Mouse (Mus musculus): ENCODE results near the gene Npcd. TPM values are rescaled to one million over a fixed set of nuclear protein-coding genes. Genes with fewer than 3 reads are reported as not detected.
"Not testable (repeated sequence)": the region's sequence is repeated elsewhere in the genome, so short reads cannot be mapped to it uniquely, and the experiment has no call there.

Gene Npcd
- total RNA-seq, 2 experiments from 2014 or later, result not detected

DNA sequence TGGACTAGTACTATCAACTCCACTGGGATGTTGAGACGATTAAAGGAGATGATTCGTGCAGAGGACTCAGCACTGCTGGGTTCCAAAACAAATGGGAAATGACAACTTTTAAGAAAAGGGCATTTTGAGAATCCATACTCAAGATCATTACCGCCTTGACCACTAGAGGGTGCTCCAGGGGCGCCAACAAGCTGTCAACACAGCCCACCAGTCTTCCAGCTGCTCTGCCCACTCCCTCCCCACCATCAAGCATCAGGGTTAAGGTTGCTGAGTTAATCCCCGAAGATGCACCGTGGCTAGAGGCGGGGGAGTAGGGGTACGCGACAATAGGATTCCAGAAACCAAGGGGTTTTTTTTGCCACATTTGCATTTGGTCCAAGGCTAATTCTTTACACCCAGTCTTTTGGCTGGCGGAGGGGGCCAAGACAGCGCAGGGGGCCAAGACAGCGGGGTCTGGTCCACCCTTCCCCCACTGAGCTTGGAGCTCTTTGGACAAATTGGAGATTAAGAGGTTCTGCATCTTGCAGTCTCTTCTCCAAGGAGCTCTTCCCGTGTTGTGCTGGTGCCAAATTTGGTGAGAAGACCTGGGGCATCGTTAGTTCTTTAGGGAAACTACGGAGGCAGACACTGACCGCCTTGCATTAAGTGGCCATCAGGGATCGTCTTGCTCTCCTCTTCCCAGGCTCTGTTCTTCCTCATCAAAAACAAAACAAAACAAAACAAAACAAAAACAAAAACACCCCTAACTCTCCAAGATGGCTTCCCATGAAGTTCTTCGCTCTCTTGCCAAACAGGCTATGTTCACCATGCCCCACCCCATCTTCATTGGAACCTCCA lies 1.8 kb downstream of the Npcd start:
- peak; percentile 68 for ATAC-seq (replicated peaks; ENCODE audit: low FRiP score, poor library complexity, severe bottlenecking)

DNA sequence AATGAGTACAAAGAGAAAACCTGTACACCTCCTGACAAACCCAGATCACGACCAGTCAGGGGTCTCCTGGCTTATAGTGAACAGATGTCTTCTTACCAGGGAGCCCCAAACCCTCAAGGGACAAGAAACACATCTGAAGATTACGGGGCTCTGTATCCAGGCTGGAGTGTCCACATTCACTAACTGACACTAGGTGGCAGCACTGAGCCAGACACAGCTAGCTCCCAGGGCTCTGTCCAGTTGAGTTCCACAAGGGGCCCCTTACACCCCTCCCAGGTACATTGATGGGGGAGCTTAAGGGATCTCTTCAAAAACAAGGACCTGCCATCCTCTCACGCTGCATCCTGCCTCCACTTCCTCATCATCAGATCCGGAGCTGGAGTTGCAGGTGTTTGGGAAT lies 3.6 kb downstream of the Npcd start:
- ATAC-seq (replicated peaks; ENCODE audit: low FRiP score, poor library complexity, severe bottlenecking), result peak; percentile 61

DNA sequence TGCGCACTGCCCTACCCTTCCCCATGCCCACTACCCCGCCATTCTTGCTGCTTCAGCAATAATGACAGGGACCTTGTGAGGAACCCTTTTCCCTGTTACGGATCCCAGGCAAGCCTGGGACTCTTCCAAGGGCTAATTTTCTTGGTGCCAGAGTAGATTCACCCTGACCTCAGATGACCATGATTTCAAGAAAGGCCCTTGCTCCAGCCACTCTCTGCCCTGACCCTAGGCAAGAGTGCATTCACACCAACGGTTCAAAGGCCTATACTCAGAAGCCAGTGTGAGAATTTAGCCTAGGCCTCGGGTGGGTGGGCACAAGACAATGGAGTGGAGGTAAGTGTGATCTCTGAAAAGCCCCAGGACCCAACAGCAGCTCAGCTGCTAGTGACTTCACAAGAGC lies 4.6 kb downstream of the Npcd start:
- no peak for ATAC-seq (replicated peaks; ENCODE audit: low FRiP score, poor library complexity, severe bottlenecking)

DNA sequence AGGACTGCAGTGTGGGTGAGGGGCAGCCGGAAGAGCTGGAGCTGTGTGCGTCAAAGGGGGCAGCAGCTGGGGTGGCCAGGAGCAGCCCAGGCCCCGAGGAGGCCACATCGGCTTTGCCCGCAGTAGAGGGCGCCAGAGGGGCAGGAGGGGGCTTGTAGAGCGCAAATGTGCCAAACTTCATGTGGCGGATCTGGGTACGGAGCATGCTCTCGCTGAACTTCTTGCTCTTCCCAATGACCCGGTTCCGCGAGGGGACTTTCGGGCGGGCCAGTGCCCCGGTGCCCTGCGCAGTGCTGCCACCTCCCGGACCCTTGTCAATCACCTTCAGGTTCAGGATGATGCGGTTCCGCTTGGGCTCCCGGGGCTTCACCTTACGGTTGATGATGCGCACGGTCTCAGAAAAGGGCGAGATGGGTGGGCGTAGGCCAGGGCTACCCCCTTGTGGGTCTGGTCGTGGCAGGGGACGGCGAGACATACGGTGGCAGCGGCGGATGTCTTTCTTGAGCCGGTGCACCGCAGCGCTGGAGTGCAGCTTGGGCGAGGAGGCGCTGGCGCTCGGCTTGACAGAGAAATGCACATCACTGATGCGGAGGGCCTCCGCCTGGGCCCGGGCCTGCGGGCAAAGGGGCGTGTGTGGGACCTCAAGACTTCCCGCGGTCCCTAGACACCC lies 5.5 kb downstream of the Npcd start:
- no peak for ATAC-seq (replicated peaks; ENCODE audit: low FRiP score, poor library complexity, severe bottlenecking)

DNA sequence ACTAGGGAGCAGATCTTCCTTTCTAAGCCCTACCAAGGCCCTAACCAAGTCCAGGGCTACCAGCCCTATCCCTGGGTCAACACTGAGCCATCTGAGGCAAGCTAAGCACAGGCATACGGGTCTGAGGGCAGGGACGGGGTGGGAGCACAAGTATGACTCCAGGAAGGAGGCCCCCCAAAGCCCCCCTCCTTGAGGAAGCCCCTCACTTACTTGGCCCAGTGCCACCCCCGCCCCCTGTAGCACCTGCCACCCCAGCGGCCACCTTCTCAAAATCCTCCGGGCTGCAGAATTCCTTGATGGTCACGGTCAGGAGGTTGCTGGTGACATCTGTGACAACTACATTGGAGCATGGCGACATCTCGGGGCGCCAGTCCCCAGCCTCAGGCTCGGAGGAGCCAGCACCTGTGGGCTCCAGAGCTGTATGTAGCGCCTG lies 6.2 kb downstream of the Npcd start:
- no peak for ATAC-seq (replicated peaks; ENCODE audit: low FRiP score, poor library complexity, severe bottlenecking)

DNA sequence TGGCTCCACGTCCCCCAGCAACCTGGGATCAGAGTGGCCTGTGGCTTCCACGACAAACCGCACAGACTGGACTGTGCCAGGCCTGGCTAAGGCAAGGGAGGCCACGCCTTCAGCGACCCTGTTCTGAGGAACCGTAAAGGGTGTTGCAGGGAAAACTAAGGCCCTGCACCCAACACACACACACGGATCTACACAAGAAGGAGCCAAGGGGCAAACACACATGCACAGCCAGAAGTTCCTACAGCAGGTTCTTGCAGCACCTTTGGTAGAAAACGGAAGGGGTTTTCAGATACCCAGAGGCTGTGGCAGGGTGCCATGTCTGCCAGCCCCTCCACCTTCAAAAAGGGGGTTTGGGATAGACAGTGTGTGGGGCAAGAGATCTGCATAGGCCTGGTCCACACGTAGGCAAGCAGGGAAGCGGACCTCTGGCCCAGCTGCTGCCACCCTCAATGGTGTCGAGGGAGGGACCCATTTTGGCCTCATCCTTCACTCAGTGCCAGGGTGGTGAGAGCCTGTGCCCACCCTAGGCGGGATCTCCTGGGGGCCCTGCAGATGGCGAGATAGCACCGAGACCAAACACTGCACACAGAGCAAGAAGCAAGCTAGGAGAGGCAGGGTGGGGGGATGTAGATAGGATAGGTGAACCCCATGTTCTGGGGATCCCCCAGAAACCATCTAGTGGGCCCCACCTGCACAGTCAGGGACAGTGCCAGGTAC lies 6.8 kb downstream of the Npcd start:
- ATAC-seq (replicated peaks; ENCODE audit: low FRiP score, poor library complexity, severe bottlenecking), result no peak

DNA sequence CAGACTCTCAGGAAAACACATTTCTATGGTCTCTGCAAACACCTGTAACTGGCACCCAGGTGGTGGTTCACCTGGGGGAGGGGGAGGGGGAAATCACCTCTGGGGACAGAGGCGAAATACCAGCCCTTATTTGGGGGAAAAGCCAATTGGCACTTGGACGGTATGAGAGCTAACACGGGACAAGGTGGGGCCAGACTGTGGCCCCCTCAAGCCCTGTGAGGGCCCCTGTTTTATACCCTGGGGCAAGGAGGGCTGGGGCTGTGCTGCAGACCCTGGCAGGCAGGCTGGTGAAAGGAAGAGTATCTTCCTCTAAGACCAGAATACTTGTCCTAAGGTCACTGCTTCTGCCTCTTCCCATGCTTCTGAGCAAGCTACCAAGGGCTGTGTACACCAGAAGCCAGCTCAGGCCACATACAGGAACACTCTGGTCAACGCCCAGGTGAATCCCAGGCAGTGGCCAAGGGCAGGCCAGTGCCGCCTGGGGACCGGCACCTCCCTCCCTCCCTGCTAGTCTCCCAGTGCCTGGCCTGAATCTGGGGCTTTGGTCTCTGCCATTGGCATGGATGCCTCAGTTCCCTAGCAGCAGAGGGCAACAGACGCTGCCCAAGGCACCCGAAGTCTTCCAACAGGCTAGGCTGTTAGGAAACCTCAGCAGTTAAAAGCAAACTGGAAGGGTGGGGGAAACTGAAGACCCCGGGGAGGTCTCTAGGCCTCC lies 7.7 kb downstream of the Npcd start:
- ATAC-seq (replicated peaks; ENCODE audit: low FRiP score, poor library complexity, severe bottlenecking), result no peak

DNA sequence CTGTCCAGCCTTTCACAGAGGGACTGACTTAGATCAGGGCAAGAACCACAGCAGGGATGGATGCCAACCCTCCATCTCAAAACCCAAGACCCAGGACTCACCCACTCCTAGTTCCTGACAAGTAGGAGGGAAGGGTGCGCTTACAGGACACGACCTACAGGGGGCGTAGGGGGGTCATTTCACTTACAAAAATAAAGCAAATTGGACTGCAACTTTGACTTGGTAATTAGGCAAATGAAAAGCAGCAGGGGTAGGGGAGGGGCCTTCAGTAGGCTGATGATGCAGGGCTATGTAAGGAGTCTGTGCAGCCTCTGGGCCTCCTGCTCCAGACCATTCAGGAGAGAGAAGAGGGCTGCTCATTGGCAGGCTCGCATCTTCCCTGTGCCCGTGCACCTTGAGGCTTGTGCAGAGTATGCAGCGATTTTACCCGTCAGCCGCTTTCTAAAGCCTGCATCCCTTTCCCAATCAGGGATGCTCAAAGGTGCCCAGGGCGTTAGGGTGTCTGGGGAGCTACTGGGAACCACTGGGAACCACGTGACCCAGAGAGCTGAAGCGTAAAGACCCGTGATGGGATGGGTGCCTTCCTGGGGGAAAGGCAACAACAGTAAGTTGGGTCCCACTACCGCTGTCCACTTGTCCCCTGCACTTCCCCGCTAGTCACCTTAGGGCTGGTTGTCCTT lies 8.8 kb downstream of the Npcd start:
- no peak for ATAC-seq (replicated peaks; ENCODE audit: low FRiP score, poor library complexity, severe bottlenecking)

DNA sequence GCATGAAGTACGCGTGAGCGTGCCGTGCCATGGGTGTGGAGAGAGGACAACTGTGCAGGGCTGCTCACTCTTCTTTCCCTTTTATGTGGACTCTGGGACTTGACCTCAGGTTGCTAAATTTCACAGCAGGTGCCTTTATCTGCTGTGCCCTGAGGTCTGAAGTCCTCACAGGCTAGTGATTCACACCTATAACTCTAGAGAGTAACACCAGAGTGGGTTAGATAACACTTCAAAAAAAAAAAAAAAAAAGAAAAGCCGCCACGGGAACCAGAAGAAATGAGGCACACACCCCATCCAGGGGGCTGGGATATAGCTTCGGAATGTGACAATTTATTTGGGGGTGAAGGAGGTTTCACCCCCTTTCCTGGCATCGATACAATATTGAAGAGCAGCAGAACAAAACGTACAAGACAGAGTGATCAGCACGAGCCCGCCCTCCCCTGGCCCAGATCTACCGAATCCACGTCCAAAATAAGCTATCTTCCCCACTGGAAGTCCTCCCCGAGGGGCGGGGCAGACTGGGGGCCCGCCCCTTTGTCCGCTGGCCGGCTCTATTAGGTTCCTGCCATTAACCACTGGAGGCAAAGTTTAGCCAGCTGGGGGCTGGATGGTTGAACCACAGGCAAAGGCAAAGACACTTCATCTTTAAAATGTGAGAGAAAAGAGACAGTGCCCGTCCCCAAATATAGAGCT lies 10.3 kb downstream of the Npcd start:
- peak; percentile 69 for ATAC-seq (replicated peaks; ENCODE audit: low FRiP score, poor library complexity, severe bottlenecking)

DNA sequence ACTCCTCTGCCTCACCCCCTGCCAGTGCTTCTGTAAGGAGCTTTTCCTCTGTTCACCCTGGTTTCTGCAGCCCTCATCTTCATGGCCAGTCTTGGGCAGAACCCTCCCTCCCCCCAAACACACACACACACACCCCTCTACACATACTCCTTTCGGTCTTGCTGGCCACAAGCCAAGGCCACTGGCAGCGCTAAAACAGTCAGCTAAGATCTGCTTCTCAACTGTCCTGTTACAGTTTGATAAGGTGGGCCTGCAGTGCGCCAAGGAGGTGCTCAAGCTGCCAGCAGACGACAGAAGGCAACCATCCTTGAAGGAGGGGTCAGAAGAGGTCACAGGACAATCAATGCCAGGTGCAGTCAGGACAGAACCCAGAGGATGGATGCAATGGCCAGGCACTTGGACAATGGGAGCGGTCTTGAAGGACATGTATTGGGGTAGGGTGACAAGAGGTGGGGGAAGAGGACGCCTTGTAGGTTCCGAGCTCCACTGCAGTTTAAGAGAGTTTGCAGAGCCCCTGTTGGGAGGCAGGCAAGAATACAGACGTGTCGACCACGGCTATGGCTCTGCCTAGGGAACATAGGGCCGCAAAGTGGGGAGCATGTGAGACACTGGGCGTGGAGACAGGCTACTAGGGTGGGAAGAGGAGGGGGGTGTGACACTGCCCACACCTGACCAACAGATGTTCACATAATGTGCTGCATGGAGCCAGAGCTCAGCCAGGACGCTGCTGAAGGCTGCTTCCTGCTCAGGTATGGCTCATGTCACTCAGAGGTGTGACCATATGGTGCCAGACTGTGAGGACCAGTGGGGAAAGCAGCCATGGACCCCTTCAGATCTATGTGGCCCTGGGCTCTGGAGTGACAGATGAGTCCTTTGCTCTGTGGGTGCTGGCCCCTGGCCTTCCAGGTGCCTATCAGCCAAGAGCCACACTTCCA lies 11.5 kb downstream of the Npcd start:
- ATAC-seq (replicated peaks; ENCODE audit: low FRiP score, poor library complexity, severe bottlenecking), result peak; percentile 82

DNA sequence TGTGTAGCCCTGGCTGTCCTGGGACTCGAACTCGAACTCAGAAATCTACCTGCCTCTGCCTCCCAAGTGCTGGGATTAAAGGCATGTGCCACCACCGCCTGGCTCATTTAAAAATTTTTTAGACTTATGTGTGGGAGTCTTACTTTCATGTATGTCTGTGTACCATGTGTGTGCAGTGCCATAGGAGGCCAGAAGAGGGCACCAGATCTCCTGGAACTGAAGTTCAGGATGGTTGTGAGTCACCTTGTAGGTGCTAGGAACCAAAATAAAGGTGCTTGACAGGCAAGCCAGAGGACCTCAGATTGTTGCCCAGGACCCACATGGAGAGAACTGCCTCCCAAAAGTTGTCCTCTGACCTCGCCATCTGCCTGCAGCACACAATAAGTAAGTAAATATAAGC lies 15.7 kb downstream of the Npcd start:
- ATAC-seq (replicated peaks; ENCODE audit: low FRiP score, poor library complexity, severe bottlenecking), result no peak

DNA sequence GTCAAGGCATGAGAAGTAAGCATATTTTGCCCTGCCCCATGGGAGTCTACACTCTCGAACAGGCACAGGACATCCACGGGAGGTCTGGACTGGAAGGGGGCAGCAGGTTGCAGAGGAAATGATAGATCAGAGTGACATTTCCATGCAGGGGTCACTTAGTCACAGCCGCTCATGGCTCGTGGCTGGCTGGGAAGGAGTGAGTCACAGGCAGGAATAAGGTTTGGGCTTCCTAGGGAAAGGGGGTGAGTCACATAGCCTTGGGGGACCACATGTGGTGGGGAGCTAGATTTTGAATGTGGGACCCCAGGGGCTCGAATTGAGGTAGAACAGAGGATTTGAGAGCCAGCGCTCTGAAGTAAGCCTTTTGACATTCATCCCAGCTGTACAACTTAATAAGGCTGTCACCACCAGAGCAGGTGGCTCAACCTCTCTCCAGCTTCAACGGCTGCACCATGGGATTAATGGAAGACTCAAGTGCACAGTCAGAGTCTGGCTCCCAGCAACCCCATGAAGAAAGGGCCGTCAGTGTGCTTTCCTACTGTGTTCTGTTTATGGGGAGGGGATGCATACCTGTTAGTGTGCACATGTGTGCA lies 20.3 kb downstream of the Npcd start:
- ATAC-seq (replicated peaks; ENCODE audit: low FRiP score, poor library complexity, severe bottlenecking), result no peak

DNA sequence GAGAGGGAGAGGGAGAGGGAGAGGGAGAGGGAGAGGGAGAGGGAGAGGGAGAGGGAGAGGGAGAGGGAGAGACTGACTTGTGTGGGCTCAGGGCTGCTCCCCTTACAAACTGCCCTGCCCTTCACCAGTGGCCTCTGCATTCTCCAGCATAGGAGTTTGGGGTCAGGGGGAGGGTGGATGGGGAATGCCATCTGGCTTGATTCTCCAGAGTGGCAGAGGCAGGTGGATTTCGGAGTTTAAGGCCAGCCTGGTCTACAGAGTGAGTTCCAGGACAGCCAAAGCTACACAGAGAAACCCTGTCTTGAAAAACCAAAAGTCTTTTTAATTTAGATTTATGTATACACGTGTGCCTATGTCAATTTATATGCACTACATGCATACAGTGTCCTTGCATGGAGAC lies 21.2 kb downstream of the Npcd start:
- ATAC-seq (replicated peaks; ENCODE audit: low FRiP score, poor library complexity, severe bottlenecking), result not testable (repeated sequence)

DNA sequence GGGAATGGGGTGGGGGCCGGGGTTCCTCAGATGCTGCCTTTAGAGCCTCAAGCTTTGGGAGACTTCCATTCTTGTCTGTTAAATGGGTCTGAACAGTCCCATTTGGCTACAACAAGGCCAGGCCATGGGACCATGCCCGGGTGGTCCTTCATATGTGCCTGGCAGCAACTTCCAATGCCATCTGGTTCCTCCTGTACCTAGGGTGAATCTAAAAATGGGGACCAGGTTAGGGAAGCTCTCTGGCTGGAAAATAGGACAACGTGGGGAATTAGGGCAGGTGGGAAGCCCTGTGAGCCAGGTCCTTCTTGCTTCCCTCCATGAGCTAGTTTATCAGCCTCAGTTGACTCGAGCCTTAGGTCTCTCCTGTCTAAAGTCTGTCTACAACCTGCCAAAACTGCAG lies 23.0 kb downstream of the Npcd start:
- no peak for ATAC-seq (replicated peaks; ENCODE audit: low FRiP score, poor library complexity, severe bottlenecking)

DNA sequence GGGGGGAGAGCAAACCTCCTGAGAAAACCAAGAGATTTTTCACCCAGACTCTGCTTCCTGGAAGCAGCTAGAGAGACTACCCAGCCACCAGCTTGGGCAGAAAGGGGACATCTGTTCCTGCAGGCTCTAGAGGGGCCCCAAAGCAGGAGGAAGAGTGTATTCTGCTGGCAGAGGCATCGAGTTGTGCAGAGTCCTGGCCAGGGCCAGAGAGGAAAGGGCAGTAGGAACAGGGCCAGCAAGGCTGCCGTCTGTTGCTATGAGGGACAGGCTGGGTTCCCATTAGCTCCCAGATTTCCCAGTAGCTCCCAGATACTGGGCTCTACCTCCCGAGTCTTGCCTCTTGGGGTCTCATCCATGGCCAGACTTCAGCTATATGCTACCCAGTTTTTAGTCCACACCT lies 24.0 kb downstream of the Npcd start:
- no peak for ATAC-seq (replicated peaks; ENCODE audit: low FRiP score, poor library complexity, severe bottlenecking)

DNA sequence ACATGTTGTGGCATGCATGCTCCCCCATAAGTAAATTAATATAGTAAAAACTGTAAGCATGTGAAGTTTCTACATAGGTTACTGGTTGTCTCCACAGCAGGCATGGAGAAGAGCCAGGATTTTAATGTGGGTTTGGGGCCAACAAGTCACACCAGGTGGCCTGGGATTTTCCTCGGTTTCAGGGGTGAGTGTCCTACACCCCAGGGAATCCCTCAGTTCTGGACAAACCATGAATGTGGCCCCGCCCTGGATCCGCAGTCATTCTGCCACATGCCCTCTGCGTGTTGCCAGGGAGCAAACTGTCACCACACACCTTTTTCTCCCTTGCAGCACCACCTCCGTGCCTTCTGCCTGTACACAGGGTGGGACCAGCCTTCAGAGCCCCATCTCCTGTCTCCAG lies 25.4 kb downstream of the Npcd start:
- no peak for ATAC-seq (replicated peaks; ENCODE audit: low FRiP score, poor library complexity, severe bottlenecking)

DNA sequence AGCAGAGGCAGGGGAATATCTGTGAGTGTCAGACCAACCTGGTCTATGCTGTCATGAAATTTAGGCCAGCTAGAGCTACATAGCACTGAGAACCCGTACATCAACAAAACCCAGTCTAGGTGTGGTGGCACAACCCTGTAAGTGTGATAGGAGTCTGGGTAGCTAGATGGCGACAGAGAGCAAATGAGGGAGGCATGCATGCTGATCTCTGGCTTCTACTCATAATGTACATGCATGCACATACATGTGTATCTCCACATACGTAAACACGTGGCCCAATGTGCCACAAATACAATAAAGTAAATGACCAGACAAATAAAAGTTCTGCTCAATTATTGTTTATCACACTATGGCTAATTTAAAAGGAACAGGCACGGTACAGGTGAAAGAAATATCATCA lies 25.9 kb downstream of the Npcd start:
- ATAC-seq (replicated peaks; ENCODE audit: low FRiP score, poor library complexity, severe bottlenecking), result peak; percentile 71

DNA sequence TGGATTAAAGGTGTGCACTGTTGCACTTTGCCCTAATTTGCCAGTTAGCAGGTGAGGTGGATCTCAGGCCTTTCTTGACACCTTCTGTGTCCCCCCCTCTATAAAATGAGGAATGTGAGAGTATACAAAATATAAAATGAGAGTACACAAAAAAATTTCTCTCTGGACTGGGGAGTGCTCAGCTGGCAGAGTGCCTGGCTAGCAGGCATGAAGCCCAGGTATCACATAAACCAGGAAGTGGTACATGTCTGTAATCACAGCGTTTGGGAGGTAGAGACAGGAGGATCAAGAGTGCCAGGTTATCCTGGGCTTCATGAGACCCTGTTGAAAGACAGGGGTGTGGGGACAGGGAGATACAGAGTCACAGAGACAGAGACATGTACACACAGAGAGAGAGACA lies 27.0 kb downstream of the Npcd start:
- no peak for ATAC-seq (replicated peaks; ENCODE audit: low FRiP score, poor library complexity, severe bottlenecking)

Measured in erythroid progenitor cell, adult 5-6 weeks (primary cell).